Mouse (Mus musculus) heart, postnatal 0 days (tissue): ENCODE data around the gene Steap4.

Experiments used
- CTCF ChIP-seq: IDR thresholded peaks from 2 replicates; pipeline ENCODE4 v1.5.1; 2016; ENCODE audit warnings: antibody characterized with exemption, control low read depth, low read depth
- EP300 ChIP-seq: IDR thresholded peaks from 2 replicates; pipeline ENCODE4 v1.6.1; 2016; ENCODE audit warnings: antibody characterized with exemption, low read depth

DNA sequence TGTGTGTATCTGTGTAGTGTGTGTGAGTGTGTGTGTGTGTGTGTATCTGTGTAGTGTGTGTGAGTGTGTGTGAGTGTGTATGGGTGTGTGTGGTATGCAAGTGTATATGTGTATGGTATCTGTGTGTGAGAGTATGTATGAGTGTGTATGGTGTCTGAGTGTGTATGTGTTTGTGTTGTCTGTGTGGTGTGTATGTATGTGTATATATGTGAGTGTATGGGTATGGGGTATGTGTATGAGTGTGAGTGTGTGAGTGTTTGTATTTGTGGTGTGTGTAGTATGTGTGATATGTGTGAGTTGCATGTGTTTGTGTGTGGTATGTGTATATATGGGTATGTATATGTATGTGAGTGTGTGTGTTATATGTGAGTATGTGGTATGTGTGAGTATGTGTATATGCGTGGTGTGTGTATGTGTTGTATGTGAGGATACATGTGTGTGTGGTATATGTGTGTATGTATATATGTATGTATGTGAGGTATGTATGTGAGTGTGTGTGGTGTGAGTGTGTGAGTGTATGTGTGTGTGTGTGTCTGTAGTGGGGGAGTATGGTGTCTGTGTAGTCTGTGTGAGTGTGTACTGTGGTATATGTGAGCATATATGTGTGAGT is 35.1 kb downstream of the Steap4 start:
- TF ChIP-seq CTCF (no peak), EP300 (no peak)
